Mouse (Mus musculus) heart, embryonic 12.5 days (tissue): ENCODE results near the gene Afp. TPM values are rescaled to one million over a fixed set of nuclear protein-coding genes. Genes with fewer than 3 reads are reported as not detected.

Source experiments
- ATAC-seq: fragments of 200-750 bp; cut with Nextera tagmentation; 2 replicates; pipeline ENCODE4 v1.8.0; 2017; ENCODE audit warnings: moderate TSS enrichment, moderate library complexity; ENCODE audit not compliant: insufficient number of reproducible peaks, low FRiP score
- H3K27ac ChIP-seq: fragments of 300-500 bp; sonication (generic); 2 replicates; pipeline ENCODE4 v1.5.1; 2016; ENCODE audit warnings: mild to moderate bottlenecking, moderate library complexity; ENCODE audit not compliant: poor library complexity, severe bottlenecking
- H3K27me3 ChIP-seq: fragments of 300-500 bp; sonication (generic); replicated peaks from 2 replicates; pipeline ENCODE4 v1.6.1; 2016; ENCODE audit warnings: mild to moderate bottlenecking, moderate library complexity
- H3K36me3 ChIP-seq: fragments of 300-500 bp; sonication (generic); 2 replicates; pipeline ENCODE4 v1.6.1; 2016; ENCODE audit warnings: mild to moderate bottlenecking, moderate library complexity
- H3K4me1 ChIP-seq: fragments of 300-500 bp; sonication (generic); replicated peaks from 2 replicates; pipeline ENCODE4 v1.6.1; 2016; ENCODE audit warnings: mild to moderate bottlenecking
- H3K4me2 ChIP-seq: fragments of 300-500 bp; sonication (generic); 2 replicates; pipeline ENCODE4 v1.6.1; 2016; ENCODE audit warnings: mild to moderate bottlenecking, moderate library complexity
- H3K4me3 ChIP-seq: fragments of 300-500 bp; sonication (generic); 2 replicates; pipeline ENCODE4 v1.5.1; 2016; ENCODE audit warnings: mild to moderate bottlenecking
- H3K9ac ChIP-seq: fragments of 300-500 bp; sonication (generic); 2 replicates; pipeline ENCODE4 v1.6.1; 2016; ENCODE audit warnings: mild to moderate bottlenecking, moderate library complexity
- H3K9me3 ChIP-seq: fragments of 300-500 bp; sonication (generic); replicated peaks from 2 replicates; pipeline ENCODE4 v1.6.1; 2016; ENCODE audit warnings: mild to moderate bottlenecking, moderate library complexity
- WGBS: fragments of 180-500 bp; shearing (Covaris S2); methylation state at CpG from one replicate; pipeline ENCODE4 v1.1.7; 2016; 5-methylcytosine and 5-hydroxymethylcytosine counted together
- polyA plus RNA-seq: library from polyadenylated mRNA; unstranded; fragments of >200 nt; fragmentation: Nextera tagmentation; extraction: Ambion mirVana; gene quantifications from 2 replicates; pipeline ENCODE4 v1.2.1, GENCODE M21; 2016

Gene Afp
- polyA plus RNA-seq, 1 experiment from 2014 or later = 125 TPM

GRCm38 (mm10) chr5:90507411-90507949 is 16.9 kb downstream of the Afp start:
- Histone ChIP-seq H3K9ac (no peak overlapping the region), H3K4me1 (no peaks in the 10 kb centered on the region), H3K4me2 (no peak overlapping the region), H3K4me3 (no peak overlapping the region), H3K27ac (no peak overlapping the region), H3K36me3 (no peaks in the 10 kb centered on the region), H3K27me3 (no peaks in the 10 kb centered on the region), H3K9me3 (no peaks in the 10 kb centered on the region)
- no peak for ATAC-seq
- WGBS = 61% methylated on average over 13 of the region's 13 CpGs

GRCm38 (mm10) chr5:90509828-90510592 is 19.5 kb downstream of the Afp start:
- no peak overlapping the region for H3K9ac ChIP-seq
- H3K27me3 ChIP-seq = no peaks in the 10 kb centered on the region
- no peak overlapping the region for H3K4me2 ChIP-seq
- no peaks in the 10 kb centered on the region for H3K36me3 ChIP-seq
- no peak for ATAC-seq
- 87% methylated on average over 5 of the region's 5 CpGs for WGBS
- H3K4me1 ChIP-seq = no peaks in the 10 kb centered on the region
- H3K4me3 ChIP-seq = no peak overlapping the region
- no peak overlapping the region for H3K27ac ChIP-seq
- H3K9me3 ChIP-seq = no peaks in the 10 kb centered on the region

- Histone ChIP-seq H3K27ac (no peak overlapping the region), H3K4me1 (no peaks in the 10 kb centered on the region), H3K4me3 (no peak overlapping the region), H3K4me2 (no peak overlapping the region), H3K27me3 (no peaks in the 10 kb centered on the region), H3K36me3 (no peaks in the 10 kb centered on the region), H3K9ac (no peak overlapping the region), H3K9me3 (no peaks in the 10 kb centered on the region)
- no peak for ATAC-seq
- WGBS = 67% methylated on average over 6 of the region's 6 CpGs
These were observed 21.9 kb downstream of the Afp start for GRCm38 (mm10) chr5:90512288-90512955.

GRCm38 (mm10) chr5:90515561-90515960 is 25.0 kb downstream of the Afp start:
- WGBS = 87% methylated on average over 6 of the region's 6 CpGs
- Histone ChIP-seq H3K27me3 (no peaks in the 10 kb centered on the region), H3K4me2 (no peak overlapping the region), H3K36me3 (no peaks in the 10 kb centered on the region), H3K9me3 (no peaks in the 10 kb centered on the region), H3K27ac (no peak overlapping the region), H3K4me1 (no peaks in the 10 kb centered on the region), H3K4me3 (no peak overlapping the region), H3K9ac (no peak overlapping the region)
- ATAC-seq = no peak

GRCm38 (mm10) chr5:90518356-90519100 is 28.0 kb downstream of the Afp start, which contains the start of gene Afm:
Gene Afm, plus strand, starts transcription at chr5:90518932.
- H3K9ac ChIP-seq = no peak within 1 kb of the TSS
- no peaks in the 10 kb centered on the region for H3K4me1 ChIP-seq
- H3K4me3 ChIP-seq = no peak within 1 kb of the TSS
- no peaks in the 10 kb centered on the region for H3K9me3 ChIP-seq
- no peaks in the 10 kb centered on the region for H3K36me3 ChIP-seq
- 77% methylated on average over 6 of the region's 6 CpGs for WGBS
- no peaks in the 10 kb centered on the region for H3K27me3 ChIP-seq
- H3K27ac ChIP-seq = no peak within 1 kb of the TSS
- H3K4me2 ChIP-seq = no peak within 1 kb of the TSS
- ATAC-seq = no peak

- Histone ChIP-seq H3K27me3 (no peaks in the 10 kb centered on the region), H3K36me3 (no peaks in the 10 kb centered on the region), H3K4me2 (no peak overlapping the region), H3K27ac (no peak overlapping the region), H3K4me3 (no peak overlapping the region), H3K9ac (no peak overlapping the region), H3K9me3 (no peaks in the 10 kb centered on the region), H3K4me1 (no peaks in the 10 kb centered on the region)
- no peak for ATAC-seq
- 77% methylated on average over 8 of the region's 8 CpGs for WGBS
These were observed 60.7 kb downstream of the Afp start for GRCm38 (mm10) chr5:90551191-90551590.

GRCm38 (mm10) chr5:90556052-90556451 is 65.5 kb downstream of the Afp start:
- H3K36me3 ChIP-seq = no peaks in the 10 kb centered on the region
- H3K4me2 ChIP-seq = no peak overlapping the region
- H3K9me3 ChIP-seq = no peaks in the 10 kb centered on the region
- ATAC-seq = no peak
- H3K27ac ChIP-seq = no peak overlapping the region
- no peaks in the 10 kb centered on the region for H3K27me3 ChIP-seq
- no peak overlapping the region for H3K4me3 ChIP-seq
- WGBS = 72% methylated on average over 3 of the region's 3 CpGs
- no peak overlapping the region for H3K9ac ChIP-seq
- H3K4me1 ChIP-seq = no peaks in the 10 kb centered on the region

Other genes with a start within 250 kb of the Afp start
- gene Ankrd17, start 124.2 kb upstream of the Afp start, polyA plus RNA-seq = 20.9 and 23.6 TPM in 2 replicates
- 3.8 and 4.2 TPM in 2 replicates for gene Gm9958, start 123.5 kb upstream of the Afp start, polyA plus RNA-seq
- 2.3 and 11.3 TPM in 2 replicates for gene Alb, start 29.8 kb upstream of the Afp start, polyA plus RNA-seq
- 0.09 TPM in 1 of 2 replicates, not detected in the other for gene Afm, start 28.2 kb downstream of the Afp start, polyA plus RNA-seq
- not detected in 2 replicates for gene 5830473C10Rik, start 70.4 kb downstream of the Afp start, polyA plus RNA-seq
- 0.35 and 0.52 TPM in 2 replicates for gene Rassf6, start 149.9 kb downstream of the Afp start, polyA plus RNA-seq